Mouse (Mus musculus) stomach, embryonic 14.5 days (tissue): ENCODE measurements around the gene Casc3. TPM values are rescaled to one million over a fixed set of nuclear protein-coding genes. Genes with fewer than 3 reads are reported as not detected.

Experiments used
- ATAC-seq: fragments of 200-750 bp; cut with Nextera tagmentation; 2 replicates; pipeline ENCODE4 v1.8.0; 2017; ENCODE audit warnings: low read depth, moderate TSS enrichment; ENCODE audit not compliant: insufficient number of reproducible peaks, insufficient read depth, low FRiP score
- H3K27ac ChIP-seq: fragments of 300-500 bp; sonication (generic); 2 replicates; pipeline ENCODE4 v1.5.1; 2014; ENCODE audit warnings: mild to moderate bottlenecking, low read length, moderate library complexity, mixed read lengths
- H3K27me3 ChIP-seq: fragments of 300-500 bp; sonication (generic); 2 replicates; pipeline ENCODE4 v1.6.1; 2014; ENCODE audit warnings: low read length, control low read depth, mixed read lengths; ENCODE audit not compliant: control insufficient read depth, insufficient read depth
- H3K36me3 ChIP-seq: fragments of 300-500 bp; sonication (generic); 2 replicates; pipeline ENCODE4 v1.6.1; 2014; ENCODE audit warnings: mild to moderate bottlenecking, control low read depth, low read length, moderate library complexity, mixed read lengths; ENCODE audit not compliant: control insufficient read depth, insufficient read depth
- H3K4me1 ChIP-seq: fragments of 300-500 bp; sonication (generic); 2 replicates; pipeline ENCODE4 v1.6.1; 2014; ENCODE audit warnings: low read length, control low read depth, mixed read lengths; ENCODE audit not compliant: control insufficient read depth, insufficient read depth
- H3K4me2 ChIP-seq: fragments of 300-500 bp; sonication (generic); replicated peaks from 2 replicates; pipeline ENCODE4 v1.6.1; 2014; ENCODE audit warnings: low read depth, low read length, control low read depth
- H3K4me3 ChIP-seq: fragments of 300-500 bp; sonication (generic); 2 replicates; pipeline ENCODE4 v1.5.1; 2014; ENCODE audit warnings: low read depth, low read length, control low read depth
- H3K9ac ChIP-seq: fragments of 300-500 bp; sonication (generic); replicated peaks from 2 replicates; pipeline ENCODE4 v1.6.1; 2014; ENCODE audit warnings: low read depth, mild to moderate bottlenecking, control low read depth, low read length, moderate library complexity, mixed read lengths
- H3K9me3 ChIP-seq: fragments of 300-500 bp; sonication (generic); 2 replicates; pipeline ENCODE4 v1.6.1; 2016; ENCODE audit warnings: low read depth, low read length, control low read depth; ENCODE audit not compliant: control insufficient read depth
- WGBS: fragments of 180-500 bp; shearing (Covaris S2); extraction: QIAGEN DNeasy Blood & Tissue Kit; methylation state at CpG from one replicate; pipeline ENCODE4 v1.1.7; 2014; 5-methylcytosine and 5-hydroxymethylcytosine counted together
- polyA plus RNA-seq: library from polyadenylated mRNA; unstranded; fragments of >200 nt; fragmentation: Nextera tagmentation; extraction: Ambion mirVana; gene quantifications from 2 replicates; pipeline ENCODE4 v1.2.1, GENCODE M21; 2014

Gene Casc3
- polyA plus RNA-seq, 1 experiment from 2014 or later = 33.7 TPM

GRCm38 (mm10) chr11:98850100-98851093 lies 45.7 kb downstream of the Casc3 start:
- no peak overlapping the region for H3K9ac ChIP-seq
- H3K4me1 ChIP-seq = peaks cover 13% of the 10 kb centered on the region; the same call in 1 of the 2 replicates
- 65% methylated on average over 26 of the region's 26 CpGs for WGBS
- no peak for ATAC-seq
- no peaks in the 10 kb centered on the region for H3K9me3 ChIP-seq
- no peaks in the 10 kb centered on the region for H3K27me3 ChIP-seq
- no peak overlapping the region for H3K4me2 ChIP-seq
- H3K27ac ChIP-seq = no peak overlapping the region
- no peaks in the 10 kb centered on the region for H3K36me3 ChIP-seq
- H3K4me3 ChIP-seq = no peak overlapping the region

- ATAC-seq = no peak
- no peak overlapping the region for H3K4me2 ChIP-seq
- peaks cover 10% of the 10 kb centered on the region; the same call in 1 of the 2 replicates for H3K4me1 ChIP-seq
- H3K9me3 ChIP-seq = no peaks in the 10 kb centered on the region
- no peak overlapping the region for H3K9ac ChIP-seq
- H3K27ac ChIP-seq = no peak overlapping the region
- no peaks in the 10 kb centered on the region for H3K36me3 ChIP-seq
- 87% methylated on average over 8 of the region's 8 CpGs for WGBS
- no peak overlapping the region for H3K4me3 ChIP-seq
- no peaks in the 10 kb centered on the region for H3K27me3 ChIP-seq
These were observed 49.4 kb downstream of the Casc3 start for GRCm38 (mm10) chr11:98854116-98854515.

- Histone ChIP-seq H3K4me1 (peaks cover 5% of the 10 kb centered on the region; the same call in 1 of the 2 replicates), H3K9me3 (no peaks in the 10 kb centered on the region), H3K27me3 (no peaks in the 10 kb centered on the region), H3K9ac (no peak overlapping the region), H3K36me3 (no peaks in the 10 kb centered on the region), H3K4me2 (no peak overlapping the region), H3K27ac (no peak overlapping the region), H3K4me3 (no peak overlapping the region)
- ATAC-seq = no peak
- 94% methylated on average over 2 of the region's 2 CpGs for WGBS
These were observed 50.0 kb downstream of the Casc3 start for GRCm38 (mm10) chr11:98854659-98855058.

- Histone ChIP-seq H3K4me3 (no peak overlapping the region), H3K27ac (no peak overlapping the region), H3K36me3 (no peaks in the 10 kb centered on the region), H3K4me2 (no peak overlapping the region), H3K4me1 (0 out of 2 replicates have a peak, but pooled peaks cover 3% of the 10 kb centered on the region), H3K9ac (no peak overlapping the region), H3K9me3 (no peaks in the 10 kb centered on the region), H3K27me3 (no peaks in the 10 kb centered on the region)
- ATAC-seq = no peak
- WGBS = 36% methylated on average over 14 of the region's 14 CpGs
These were observed 54.3 kb downstream of the Casc3 start for GRCm38 (mm10) chr11:98858759-98859731.

- Histone ChIP-seq H3K4me1 (0 out of 2 replicates have a peak, but pooled peaks cover 7% of the 10 kb centered on the region), H3K4me3 (peak within 1 kb of the TSS; percentile 65), H3K9ac (peak within 1 kb of the TSS; percentile 42), H3K27me3 (no peaks in the 10 kb centered on the region), H3K9me3 (no peaks in the 10 kb centered on the region), H3K4me2 (peak within 1 kb of the TSS; percentile 75), H3K27ac (peak within 1 kb of the TSS; percentile 87), H3K36me3 (peaks cover 9% of the 10 kb centered on the region; the same call in 1 of the 2 replicates)
- 6% methylated on average over 41 of the region's 41 CpGs for WGBS
- peak; percentile 91 for ATAC-seq
These were observed 58.5 kb downstream of the Casc3 start, which contains the start of gene Wipf2 for GRCm38 (mm10) chr11:98863028-98863750. TSS of gene Wipf2 (plus strand) at chr11:98863638.

- Histone ChIP-seq H3K4me1 (0 out of 2 replicates have a peak, but pooled peaks cover 7% of the 10 kb centered on the region), H3K27ac (peak overlapping the region; percentile 87), H3K9ac (peak overlapping the region; percentile 42), H3K9me3 (no peaks in the 10 kb centered on the region), H3K4me3 (peak overlapping the region; percentile 65), H3K36me3 (peaks cover 12% of the 10 kb centered on the region; the same call in 1 of the 2 replicates), H3K27me3 (no peaks in the 10 kb centered on the region), H3K4me2 (peak overlapping the region; percentile 75)
- ATAC-seq = peak; percentile 68
- under 1% methylated on average over 39 of the region's 39 CpGs for WGBS
These were observed 59.2 kb downstream of the Casc3 start for GRCm38 (mm10) chr11:98863751-98864429.

- no peak overlapping the region for H3K4me3 ChIP-seq
These were observed 62.6 kb downstream of the Casc3 start for GRCm38 (mm10) chr11:98867293-98867692.

More at GRCm38 (mm10) chr11:98867293-98867692, 62.6 kb downstream of the Casc3 start:
- Histone ChIP-seq H3K4me2 (no peak overlapping the region), H3K9ac (no peak overlapping the region), H3K27me3 (no peaks in the 10 kb centered on the region), H3K4me1 (0 out of 2 replicates have a peak, but pooled peaks cover 7% of the 10 kb centered on the region), H3K36me3 (peaks cover 17% of the 10 kb centered on the region; the same call in 1 of the 2 replicates), H3K27ac (no peak overlapping the region), H3K9me3 (no peaks in the 10 kb centered on the region)
- 91% methylated on average over 12 of the region's 12 CpGs for WGBS
- no peak for ATAC-seq
